Mouse (Mus musculus): ENCODE measurements at regions not wholly inside any gene's neighbourhood (a gene's known extent, or its start where the extent isn't known, plus 50 kb on each side); places are given as distances from the start of the nearest gene placed in this dataset.

DNA sequence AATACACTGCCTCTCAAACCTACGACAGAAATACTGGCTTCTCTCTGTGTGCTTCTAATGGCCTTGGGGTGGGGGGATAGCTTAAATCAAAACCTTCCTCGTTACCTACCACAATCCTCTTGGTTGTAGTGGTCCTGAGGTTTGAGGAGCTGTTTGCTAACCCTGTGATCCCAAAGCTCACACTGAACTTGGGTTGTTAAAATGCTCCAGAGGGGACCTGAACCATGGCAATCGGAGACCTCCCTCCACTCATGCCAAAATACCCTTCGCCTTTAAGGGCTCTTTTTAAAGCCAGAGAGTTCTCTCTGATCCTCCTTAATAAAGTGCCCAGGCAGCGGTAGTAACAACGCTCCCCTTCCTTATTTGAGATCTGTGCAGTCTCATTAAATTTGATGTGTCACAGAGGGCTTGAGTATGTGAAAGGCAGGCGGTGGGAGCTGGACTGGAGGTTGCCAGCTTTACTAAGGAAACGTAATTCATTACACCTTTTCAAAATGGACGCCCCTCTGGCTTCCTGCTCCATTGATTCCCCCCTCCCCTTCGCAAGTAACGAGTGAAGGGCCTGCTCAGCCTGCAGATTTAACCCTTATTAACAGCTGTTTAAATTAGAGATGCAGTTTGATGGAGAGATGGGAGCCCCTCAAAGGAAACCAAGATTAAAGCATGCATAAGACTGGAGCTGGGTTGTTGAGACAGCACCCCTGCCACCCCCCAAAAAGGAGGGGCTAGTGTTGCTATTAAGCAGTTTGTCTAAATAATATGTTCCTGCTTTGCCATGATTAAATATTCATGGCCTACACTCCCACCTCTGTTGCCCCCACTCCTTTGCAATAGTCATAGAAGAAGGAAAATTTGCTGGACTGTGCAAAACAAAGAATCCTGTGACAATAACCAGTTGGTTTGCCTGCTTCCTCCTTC lies 289.4 kb downstream of the Sorl1 start:
- no peak for DNase-seq (ENCODE audit: low spot score in 2 of 2)

GRCm38 (mm10) chr9:41833408-41833807 lies 290.7 kb downstream of the Sorl1 start:
- DNase-seq (ENCODE audit: low spot score in 2 of 2), result no peak

GRCm38 (mm10) chr9:41827356-41827755 lies 296.7 kb downstream of the Sorl1 start:
- no peak for DNase-seq (ENCODE audit: low spot score in 2 of 2)

DNA sequence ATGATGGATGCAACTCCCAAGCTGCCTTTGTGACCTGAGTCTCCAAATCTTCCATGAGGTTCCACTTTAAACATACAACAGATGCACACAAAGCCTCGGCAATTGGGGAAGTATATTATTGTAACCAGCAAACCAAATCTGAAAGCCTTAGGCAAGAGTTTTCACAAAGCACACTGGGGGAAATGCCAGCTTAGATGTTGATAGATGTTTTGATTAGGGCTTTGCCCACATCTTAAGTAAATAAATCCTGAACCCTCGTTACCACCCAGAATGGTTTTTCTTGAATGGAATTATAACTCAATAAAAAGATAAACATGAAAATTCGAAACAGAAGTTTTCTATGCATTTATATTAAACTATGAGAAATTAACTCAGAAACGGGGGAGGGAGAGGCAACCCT lies 302.7 kb downstream of the Sorl1 start:
- no peak for DNase-seq (ENCODE audit: low spot score in 2 of 2)

- no peak for DNase-seq (ENCODE audit: low spot score in 2 of 2)
Observed at GRCm38 (mm10) chr9:41817740-41818461, 306.2 kb downstream of the Sorl1 start.

- DNase-seq (ENCODE audit: low spot score in 2 of 2), result no peak
Observed at GRCm38 (mm10) chr9:41815921-41816320, 308.2 kb downstream of the Sorl1 start.

DNA sequence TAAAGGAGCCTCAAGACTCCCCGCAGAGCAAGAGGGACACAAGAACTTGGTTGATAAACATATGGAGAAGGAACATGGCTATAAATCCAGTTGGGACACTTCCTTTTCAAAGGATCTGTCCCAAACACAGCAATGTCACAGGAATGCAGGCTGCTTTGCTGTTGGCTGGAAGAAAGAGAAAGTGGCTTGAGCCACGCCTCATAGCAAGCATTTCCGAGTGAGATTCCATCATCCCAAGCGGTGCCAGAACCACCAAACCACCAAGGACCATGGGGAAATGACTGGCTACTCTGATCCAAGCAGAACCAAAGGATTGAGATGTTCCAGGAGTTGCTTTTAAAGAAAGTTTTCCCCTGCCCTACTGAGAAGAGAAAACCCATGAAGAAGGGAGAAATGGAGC lies 314.8 kb downstream of the Sorl1 start:
- DNase-seq (ENCODE audit: low spot score in 2 of 2), result no peak

GRCm38 (mm10) chr9:41808791-41809190 lies 315.3 kb downstream of the Sorl1 start:
- no peak for DNase-seq (ENCODE audit: low spot score in 2 of 2)

GRCm38 (mm10) chr9:41806289-41806621 lies 317.8 kb downstream of the Sorl1 start:
- DNase-seq (ENCODE audit: low spot score in 2 of 2), result no peak

- no peak for DNase-seq (ENCODE audit: low spot score in 2 of 2)
Observed at GRCm38 (mm10) chr9:41805491-41806288, 318.4 kb downstream of the Sorl1 start.

DNA sequence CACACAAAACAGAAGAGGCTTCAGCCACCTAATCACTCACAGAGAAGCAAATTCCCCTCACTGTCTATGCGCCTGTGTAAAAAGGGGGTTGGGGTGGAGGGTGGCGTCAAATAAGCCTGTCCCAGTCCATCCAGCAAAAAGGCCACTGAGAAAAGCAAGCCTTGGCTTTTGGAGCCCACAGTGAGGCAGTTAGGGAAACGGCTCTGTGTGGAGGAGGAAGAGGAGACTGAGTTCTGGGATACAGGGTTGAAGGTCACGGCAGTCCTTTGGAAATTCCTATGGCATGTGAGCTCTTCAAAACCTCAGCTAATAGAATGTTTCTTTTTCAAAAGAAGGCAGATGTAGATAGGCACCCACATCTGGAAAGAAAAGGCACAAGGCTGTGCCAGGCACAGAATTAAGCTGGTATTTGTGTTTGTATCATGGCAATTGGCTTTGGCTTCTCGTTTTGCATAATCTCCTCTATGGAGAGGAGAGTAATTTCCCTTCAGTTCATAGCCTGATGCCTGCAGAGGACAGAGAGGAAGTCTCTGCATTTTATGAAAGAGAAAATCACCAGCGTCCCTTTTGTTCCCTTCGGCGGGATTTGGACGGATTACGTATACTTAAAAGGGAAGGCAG lies 319.3 kb downstream of the Sorl1 start:
- no peak for DNase-seq (ENCODE audit: low spot score in 2 of 2)

- DNase-seq (ENCODE audit: low spot score in 2 of 2), result peak in 1 of 2 experiments; percentile 36
Observed at GRCm38 (mm10) chr9:41803680-41804460, 320.2 kb downstream of the Sorl1 start.

DNA sequence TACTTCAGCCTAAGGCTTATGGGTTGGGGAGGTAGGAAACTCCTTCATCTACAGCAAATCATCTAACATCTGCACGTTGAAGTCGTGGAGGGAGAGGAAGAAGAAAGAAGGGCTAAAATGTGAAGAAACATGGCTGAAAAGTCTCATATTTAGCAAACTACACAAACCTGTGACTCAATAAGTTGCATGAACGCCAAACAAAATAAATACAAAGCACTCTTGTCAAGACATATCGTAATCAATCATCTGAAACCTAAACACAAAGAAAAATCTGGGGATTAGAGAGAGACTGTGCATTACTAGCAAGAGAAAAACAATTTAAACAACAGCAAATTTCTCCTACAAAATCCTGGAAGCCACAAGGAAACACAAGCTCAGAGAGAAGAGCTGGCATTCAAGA lies 322.7 kb downstream of the Sorl1 start:
- DNase-seq (ENCODE audit: low spot score in 2 of 2), result no peak

GRCm38 (mm10) chr9:41792830-41793213 lies 331.3 kb downstream of the Sorl1 start:
- no peak for DNase-seq (ENCODE audit: low spot score in 2 of 2)

- no peak for DNase-seq (ENCODE audit: low spot score in 2 of 2)
Observed at GRCm38 (mm10) chr9:41792173-41792829, 331.8 kb downstream of the Sorl1 start.

GRCm38 (mm10) chr9:41791501-41792172 lies 332.5 kb downstream of the Sorl1 start:
- DNase-seq (ENCODE audit: low spot score in 2 of 2), result peak; percentile 18 to 33

DNA sequence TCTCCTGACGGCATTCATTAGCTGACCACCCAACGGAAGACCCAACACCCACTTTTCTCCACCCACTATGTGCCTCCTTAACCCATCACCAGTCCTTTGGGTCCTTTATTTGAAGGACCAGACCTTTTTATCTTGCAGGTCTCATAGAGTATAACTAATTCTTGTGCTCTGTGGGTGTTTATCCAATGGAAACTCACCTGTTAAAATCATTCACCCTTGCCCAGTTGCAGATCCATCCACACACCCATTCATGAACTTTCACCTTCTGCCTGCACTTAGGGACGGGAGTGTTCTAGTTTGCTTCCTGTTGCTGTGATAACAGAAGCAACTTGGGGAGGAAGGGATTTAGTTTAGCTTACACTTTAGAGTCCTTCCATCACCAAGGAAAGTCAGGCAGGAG lies 339.0 kb downstream of the Sorl1 start:
- DNase-seq (ENCODE audit: low spot score in 2 of 2), result no peak

DNA sequence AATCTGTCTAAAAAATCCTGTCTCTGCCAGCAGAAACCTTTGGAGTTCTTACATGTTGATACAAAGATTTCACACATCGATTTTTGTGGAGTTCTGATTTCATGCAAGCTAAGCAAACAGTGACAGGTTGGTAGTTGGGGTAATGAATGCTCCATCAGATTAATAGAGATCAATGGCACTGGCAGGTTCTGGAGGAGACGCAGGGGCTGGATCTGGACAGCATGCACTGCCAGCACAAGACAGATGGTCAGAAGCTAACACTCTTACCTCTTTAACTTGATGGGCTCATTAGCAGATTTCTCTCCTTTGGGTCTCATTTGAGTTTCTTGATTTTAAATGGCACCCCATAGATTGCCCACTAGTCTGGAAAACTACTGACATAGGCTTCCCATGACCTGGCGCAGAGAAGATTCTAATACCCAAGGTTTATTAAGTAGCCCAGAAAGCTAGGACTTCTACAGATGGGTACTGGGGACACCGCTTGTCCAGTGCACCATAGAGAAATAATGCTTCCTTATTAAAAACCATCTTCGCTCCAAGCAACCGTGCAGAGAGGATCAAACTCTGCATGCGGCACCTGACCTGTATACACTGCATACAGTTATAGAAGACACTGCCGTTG lies 351.7 kb downstream of the Sorl1 start:
- DNase-seq (ENCODE audit: low spot score in 2 of 2), result no peak

GRCm38 (mm10) chr9:41771276-41771675 lies 352.8 kb downstream of the Sorl1 start:
- DNase-seq (ENCODE audit: low spot score in 2 of 2), result no peak
